Comparison of ENCODE assay signal across 23 mouse cellular contexts in the genomic region with DNA sequence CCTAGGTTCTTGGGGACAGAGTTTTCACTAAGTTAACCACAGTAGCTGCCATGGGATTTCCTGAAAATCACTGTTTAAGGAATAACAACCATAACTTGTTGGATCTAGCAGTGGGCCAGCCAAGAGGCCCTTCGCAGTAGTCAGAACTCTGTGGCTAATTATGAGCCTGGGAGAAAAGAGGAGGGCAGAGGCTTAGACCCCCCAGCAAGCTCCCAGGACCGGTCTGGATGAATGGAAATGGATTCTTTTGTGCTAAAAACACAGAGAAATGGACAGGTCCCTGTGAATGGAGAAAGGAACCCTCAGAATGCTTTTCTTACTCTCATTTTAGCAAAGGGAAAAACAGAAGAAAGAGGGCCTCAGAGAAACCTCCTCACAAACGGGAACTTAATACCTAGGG. TPM values are rescaled to one million over a fixed set of nuclear protein-coding genes. Genes with fewer than 3 reads are reported as not detected.
DNase-seq lines count a peak whose midpoint lies in the region; ATAC-seq and TF ChIP-seq lines count a peak whose summit lies in the region.
"Had no signal": no experiment of that assay in that cellular context is flagged by ENCODE, and none has a peak within 500 bp of the region (broad histone marks: within the 10 kb centered on the region; RNA-seq: fewer than 3 reads in every experiment).

No protein-coding gene starts in this region.

- no peaks in the 10 kb centered on the region for H3K9me3 ChIP-seq in hindbrain, embryonic 10.5 days
- H3K9me3 ChIP-seq in hindbrain, postnatal 0 days (ENCODE audit: low read length), result no peaks in the 10 kb centered on the region
- H3K9me3 ChIP-seq in neural tube, embryonic 13.5 days, result no peaks in the 10 kb centered on the region
- H3K9me3 ChIP-seq in neural tube, embryonic 15.5 days (replicated peaks), result no peaks in the 10 kb centered on the region
- H3K9me3 ChIP-seq in midbrain, embryonic 12.5 days, result no peaks in the 10 kb centered on the region
- H3K9me3 ChIP-seq: embryonic facial prominence, embryonic 12.5 days; heart, embryonic 15.5 days; limb, embryonic 13.5 days had no signal

- no peaks in the 10 kb centered on the region; the same call in 1 of the 2 replicates for H3K36me3 ChIP-seq in hindbrain, embryonic 10.5 days
- peaks cover 11% of the 10 kb centered on the region; the same call in 1 of the 2 replicates for H3K36me3 ChIP-seq in hindbrain, postnatal 0 days (ENCODE audit: insufficient read depth, low read length)
- peaks cover 10% of the 10 kb centered on the region; the same call in 1 of the 2 replicates for H3K36me3 ChIP-seq in neural tube, embryonic 13.5 days
- H3K36me3 ChIP-seq in neural tube, embryonic 15.5 days, result peaks cover 3% of the 10 kb centered on the region; the same call in 1 of the 2 replicates
- 0 out of 2 replicates have a peak, but pooled peaks cover under 1% of the 10 kb centered on the region for H3K36me3 ChIP-seq in midbrain, embryonic 12.5 days
- H3K36me3 ChIP-seq: embryonic facial prominence, embryonic 12.5 days; heart, embryonic 15.5 days; limb, embryonic 13.5 days had no signal

- no peak overlapping the region for H3K4me3 ChIP-seq in hindbrain, embryonic 10.5 days
- no peak overlapping the region for H3K4me3 ChIP-seq in hindbrain, postnatal 0 days (ENCODE audit: low read length)
- H3K4me3 ChIP-seq in neural tube, embryonic 13.5 days, result no peak overlapping the region
- no peak overlapping the region for H3K4me3 ChIP-seq in neural tube, embryonic 15.5 days (replicated peaks)
- no peak overlapping the region for H3K4me3 ChIP-seq in midbrain, embryonic 12.5 days
- H3K4me3 ChIP-seq: embryonic facial prominence, embryonic 12.5 days; erythroblast, embryonic 14.5 days; heart, embryonic 15.5 days; limb, embryonic 13.5 days; myocyte had no signal

- H3K27ac ChIP-seq in hindbrain, embryonic 10.5 days, result peak overlapping the region; percentile 19; the same call in 1 of the 2 replicates
- H3K27ac ChIP-seq in hindbrain, postnatal 0 days, result no peak overlapping the region
- 0 out of 2 replicates have a peak overlapping the region, but pooled peaks have one; percentile 40 for H3K27ac ChIP-seq in neural tube, embryonic 13.5 days (replicated peaks)
- no peak overlapping the region for H3K27ac ChIP-seq in neural tube, embryonic 15.5 days (replicated peaks)
- peak overlapping the region; percentile 65 for H3K27ac ChIP-seq in midbrain, embryonic 12.5 days (replicated peaks)
- H3K27ac ChIP-seq: embryonic facial prominence, embryonic 12.5 days; heart, embryonic 15.5 days; limb, embryonic 13.5 days; stomach, postnatal 0 days had no signal

- peaks cover 45% of the 10 kb centered on the region for H3K4me1 ChIP-seq in hindbrain, embryonic 10.5 days (replicated peaks)
- 0 out of 2 replicates have a peak, but pooled peaks cover 3% of the 10 kb centered on the region for H3K4me1 ChIP-seq in hindbrain, postnatal 0 days (ENCODE audit: insufficient read depth, low read length)
- peaks cover 37% of the 10 kb centered on the region for H3K4me1 ChIP-seq in neural tube, embryonic 13.5 days (replicated peaks)
- peaks cover 25% of the 10 kb centered on the region for H3K4me1 ChIP-seq in neural tube, embryonic 15.5 days
- peaks cover 21% of the 10 kb centered on the region for H3K4me1 ChIP-seq in midbrain, embryonic 12.5 days

- no peaks in the 10 kb centered on the region for H3K27me3 ChIP-seq in hindbrain, embryonic 10.5 days (ENCODE audit: insufficient read depth, poor library complexity, severe bottlenecking)
- no peaks in the 10 kb centered on the region for H3K27me3 ChIP-seq in hindbrain, postnatal 0 days (ENCODE audit: insufficient read depth, low read length)
- no peaks in the 10 kb centered on the region for H3K27me3 ChIP-seq in neural tube, embryonic 13.5 days
- H3K27me3 ChIP-seq in neural tube, embryonic 15.5 days (replicated peaks), result no peaks in the 10 kb centered on the region
- no peaks in the 10 kb centered on the region for H3K27me3 ChIP-seq in midbrain, embryonic 12.5 days
- H3K27me3 ChIP-seq: embryonic facial prominence, embryonic 12.5 days; heart, embryonic 15.5 days; limb, embryonic 13.5 days had no signal

- WGBS in hindbrain, embryonic 10.5 days, result 30% methylated on average over 3 of the region's 3 CpGs
- 29% methylated on average over 3 of the region's 3 CpGs for WGBS in hindbrain, postnatal 0 days
- WGBS in neural tube, embryonic 13.5 days, result 29% methylated on average over 3 of the region's 3 CpGs
- 35% methylated on average over 3 of the region's 3 CpGs for WGBS in neural tube, embryonic 15.5 days
- WGBS in midbrain, embryonic 12.5 days, result 15% methylated on average over 3 of the region's 3 CpGs

- no peak overlapping the region for H3K9ac ChIP-seq in hindbrain, postnatal 0 days (replicated peaks; ENCODE audit: low read length)
- no peak overlapping the region for H3K9ac ChIP-seq in neural tube, embryonic 13.5 days
- H3K9ac ChIP-seq in neural tube, embryonic 15.5 days (replicated peaks), result no peak overlapping the region
- no peak overlapping the region; the same call in 1 of the 2 replicates for H3K9ac ChIP-seq in midbrain, embryonic 12.5 days (replicated peaks)
- H3K9ac ChIP-seq: embryonic facial prominence, embryonic 12.5 days; heart, embryonic 15.5 days; limb, embryonic 13.5 days; liver, postnatal 0 days had no signal

- no peak for DNase-seq in hindbrain, embryonic 10.5 days (ENCODE audit: low spot score)
- no peak for DNase-seq in hindbrain, postnatal 0 days (ENCODE audit: low spot score)
- DNase-seq in frontal cortex, postnatal 36 days (ENCODE audit: low spot score in 2 of 2), result no peak
- no peak for DNase-seq in kidney, postnatal 4 days
- DNase-seq: adrenal gland, adult 8-10 months; cerebellum, adult 9-11 months; gastrocnemius, postnatal 36 days; heart, postnatal 4 days; liver, postnatal 0 days; lung, postnatal 10 days; right cerebral cortex, postnatal 4 days had no signal

- H3K4me2 ChIP-seq in hindbrain, postnatal 0 days (ENCODE audit: low read depth, low read length), result no peak overlapping the region
- no peak overlapping the region for H3K4me2 ChIP-seq in neural tube, embryonic 13.5 days
- H3K4me2 ChIP-seq in neural tube, embryonic 15.5 days, result no peak overlapping the region
- H3K4me2 ChIP-seq in midbrain, embryonic 12.5 days (replicated peaks), result no peak overlapping the region
- H3K4me2 ChIP-seq: embryonic facial prominence, embryonic 12.5 days; heart, embryonic 15.5 days; limb, embryonic 13.5 days had no signal

- no peak for TF ChIP-seq CTCF in hindbrain, postnatal 0 days (IDR thresholded peaks at IDR 0.05; ENCODE audit: low read depth)

- no peak for ATAC-seq in hindbrain, postnatal 0 days
- no peak for ATAC-seq in neural tube, embryonic 13.5 days (ENCODE audit: low read depth)
- ATAC-seq in neural tube, embryonic 15.5 days (ENCODE audit: low FRiP score), result no peak
- no peak for ATAC-seq in midbrain, embryonic 12.5 days (ENCODE audit: low FRiP score, low read depth)
- no peak for ATAC-seq in inflammation-experienced regulatory T-cells, adult 6 months
- ATAC-seq: intestine, postnatal 0 days; liver, postnatal 0 days; Patski had no signal

RNA-seq across cellular contexts. Expression of a gene that starts 18.3 kb away (rescaled TPM):
- 1.5 TPM in 2 replicates for polyA plus RNA-seq in hindbrain, embryonic 10.5 days (2016; fragmentation: Nextera tagmentation; extraction: Ambion mirVana)
- total RNA-seq in hindbrain, postnatal 0 days (2014; rRNA removed), result 54.2 and 54.5 TPM in 2 replicates
- 8.7 and 9.9 TPM in 2 replicates for polyA plus RNA-seq in hindbrain, postnatal 0 days (2015; fragmentation: Nextera tagmentation; extraction: Ambion mirVana)
- 7.1 and 8.1 TPM in 2 replicates for polyA plus RNA-seq in neural tube, embryonic 13.5 days (2015; fragmentation: Nextera tagmentation; extraction: Ambion mirVana)
- 7.6 and 9.8 TPM in 2 replicates for polyA plus RNA-seq in neural tube, embryonic 15.5 days (2015; fragmentation: Nextera tagmentation; extraction: Ambion mirVana)
- polyA plus RNA-seq in midbrain, embryonic 12.5 days (2016; fragmentation: Nextera tagmentation; extraction: Ambion mirVana), result 6.8 and 7.0 TPM in 2 replicates
- 10 to 100 TPM; 21.8 to 22.9 (median 22.5) TPM for polyA plus RNA-seq in inflammation-experienced regulatory T-cells, adult 6 months (2017; shearing (Covaris generic))
- polyA plus RNA-seq: myocyte had no signal

Comparison
In these comparisons a context has a peak if more than half of its experiments do, and no peak if none do; other contexts are left out.
1. H3K27ac ChIP-seq: peak in hindbrain, embryonic 10.5 days (single experiment), neural tube, embryonic 13.5 days (single experiment) and midbrain, embryonic 12.5 days (single experiment); none in hindbrain, postnatal 0 days (single experiment) and neural tube, embryonic 15.5 days (single experiment).